Mouse (Mus musculus) C2C12 (cell line): ENCODE measurements around the gene Gm11011. TPM values are rescaled to one million over a fixed set of nuclear protein-coding genes. Genes with fewer than 3 reads are reported as not detected.
"Not testable (repeated sequence)": the region's sequence is repeated elsewhere in the genome, so short reads cannot be mapped to it uniquely, and the experiment has no call there.

ENCODE experiments used
- H3K27me3 ChIP-seq: one replicate; pipeline ENCODE4 v1.6.1; 2011; ENCODE audit not compliant: control insufficient read depth, insufficient read depth, insufficient read length
- H3K36me3 ChIP-seq: one replicate; pipeline ENCODE4 v1.6.1; 2011; ENCODE audit not compliant: control insufficient read depth, insufficient read depth
- H3K4me3 ChIP-seq: one replicate; pipeline ENCODE4 v1.5.1; 2011; ENCODE audit warnings: mild to moderate bottlenecking, control low read depth; ENCODE audit not compliant: poor library complexity, insufficient read depth, severe bottlenecking
- H3K79me2 ChIP-seq: one replicate; pipeline ENCODE4 v1.6.1; 2011; ENCODE audit not compliant: control insufficient read depth, insufficient read depth
- H3K79me3 ChIP-seq: one replicate; pipeline ENCODE4 v1.6.1; 2011; ENCODE audit warnings: low read depth, control low read depth
- H3ac ChIP-seq: one replicate; pipeline ENCODE3; 2011; ENCODE audit warnings: low read depth; ENCODE audit not compliant: control insufficient read depth, insufficient read length
- CEBPB ChIP-seq: IDR thresholded peaks from one replicate; pipeline ENCODE4 v1.6.1; 2011; ENCODE audit warnings: low read depth, mild to moderate bottlenecking, control low read depth, moderate library complexity
- CTCF ChIP-seq: IDR thresholded peaks from one replicate; pipeline ENCODE4 v1.5.1; 2011; ENCODE audit not compliant: control insufficient read depth, insufficient read depth, insufficient read length
- FOSL1 ChIP-seq: IDR thresholded peaks from one replicate; pipeline ENCODE4 v1.8.0; 2011; ENCODE audit warnings: mild to moderate bottlenecking, low read length; ENCODE audit not compliant: poor library complexity, insufficient read depth, severe bottlenecking
- MAX ChIP-seq: IDR thresholded peaks from one replicate; pipeline ENCODE4 v1.6.1; 2011; ENCODE audit warnings: mild to moderate bottlenecking, control low read depth
- MYOD1 ChIP-seq: IDR thresholded peaks from one replicate; pipeline ENCODE4 v1.6.1; 2011; ENCODE audit warnings: low read depth; ENCODE audit not compliant: control insufficient read depth, insufficient read length
- MYOG ChIP-seq: IDR thresholded peaks from one replicate; pipeline ENCODE4 v1.6.1; 2011; ENCODE audit not compliant: control insufficient read depth, insufficient read length; ENCODE audit errors: extremely low read depth
- USF1 ChIP-seq: IDR thresholded peaks from one replicate; pipeline ENCODE4 v1.6.1; 2011; ENCODE audit warnings: low read depth, mild to moderate bottlenecking, control low read depth, moderate library complexity
- long read RNA-seq, 2 experiments: library from polyadenylated mRNA; unstranded; transcript quantifications; one replicate each; pipeline ENCODE4 v2.0.0; 2019 to 2020
- polyA plus RNA-seq: library from polyadenylated mRNA; unstranded; fragments of >200 nt; fragmentation: generic; extraction: Trizol; gene quantifications from one replicate; pipeline ENCODE4 v1.2.1, GENCODE M21; 2012; ENCODE audit warnings: missing spikeins

Gm11011 gene
- polyA plus RNA-seq: not detected
- long read RNA-seq, experiment 1: 0 reads
- long read RNA-seq, experiment 2: 0 reads

GRCm38 (mm10) chr2:169587645-169588044 lies at the start of gene Gm11011:
Gene Gm11011, minus strand, starts transcription at chr2:169587745.
- not testable (repeated sequence) for H3K79me3 ChIP-seq, H3ac ChIP-seq, H3K27me3 ChIP-seq, H3K36me3 ChIP-seq, H3K4me3 ChIP-seq, H3K79me2 ChIP-seq

GRCm38 (mm10) chr2:169636414-169636813 lies 48.9 kb upstream of the Gm11011 start:
- no peak overlapping the region for H3ac ChIP-seq
- TF ChIP-seq MAX: no peak
- TF ChIP-seq CEBPB: no peak
- no peak for TF ChIP-seq MYOD1
- TF ChIP-seq USF1: no peak
- no peak for TF ChIP-seq MYOG
- no peak for TF ChIP-seq FOSL1
- no peaks in the 10 kb centered on the region for H3K79me3 ChIP-seq
- no peaks in the 10 kb centered on the region for H3K79me2 ChIP-seq
- no peak overlapping the region for H3K4me3 ChIP-seq
- H3K27me3 ChIP-seq: no peaks in the 10 kb centered on the region
- no peaks in the 10 kb centered on the region for H3K36me3 ChIP-seq

- Histone ChIP-seq H3K79me3 (no peaks in the 10 kb centered on the region), H3K27me3 (no peaks in the 10 kb centered on the region), H3K79me2 (no peaks in the 10 kb centered on the region), H3K36me3 (no peaks in the 10 kb centered on the region), H3ac (no peak overlapping the region), H3K4me3 (no peak overlapping the region)
- TF ChIP-seq FOSL1: no peak
- TF ChIP-seq MYOD1: no peak
- no peak for TF ChIP-seq MYOG
- no peak for TF ChIP-seq CEBPB
- TF ChIP-seq USF1: no peak
- no peak for TF ChIP-seq CTCF
Observed at GRCm38 (mm10) chr2:169635428-169635827, 47.9 kb upstream of the Gm11011 start.

GRCm38 (mm10) chr2:169634619-169635382 lies 47.3 kb upstream of the Gm11011 start:
- TF ChIP-seq MYOD1 (no peak), MAX (no peak), FOSL1 (no peak), CTCF (no peak), MYOG (no peak), CEBPB (no peak), USF1 (no peak)
- Histone ChIP-seq H3K36me3 (no peaks in the 10 kb centered on the region), H3K27me3 (no peaks in the 10 kb centered on the region), H3K79me2 (no peaks in the 10 kb centered on the region), H3K4me3 (no peak overlapping the region), H3K79me3 (no peaks in the 10 kb centered on the region), H3ac (no peak overlapping the region)

GRCm38 (mm10) chr2:169633491-169634289 lies 46.1 kb upstream of the Gm11011 start:
- no peaks in the 10 kb centered on the region for H3K27me3 ChIP-seq
- no peak overlapping the region for H3ac ChIP-seq
- H3K4me3 ChIP-seq: no peak overlapping the region
- TF ChIP-seq MYOD1 (no peak), FOSL1 (no peak), MAX (no peak), USF1 (no peak), CTCF (no peak), MYOG (no peak), CEBPB (no peak)
- no peaks in the 10 kb centered on the region for H3K79me2 ChIP-seq
- no peaks in the 10 kb centered on the region for H3K36me3 ChIP-seq
- H3K79me3 ChIP-seq: no peaks in the 10 kb centered on the region
